In genomic region chr11:18278585-18279136, GRCm38 (mm10) we compare ENCODE assay signal across 9 mouse cellular contexts.
"Had no signal": no experiment of that assay in that cellular context is flagged by ENCODE, and none has a peak within 500 bp of the region (broad histone marks: within the 10 kb centered on the region; RNA-seq: fewer than 3 reads in every experiment).

No protein-coding gene starts in this region.

- ATAC-seq: inflammation-experienced regulatory T-cells, adult 6 months; liver, embryonic 12.5 days; midbrain, embryonic 13.5 days had no signal

- H3K4me3 ChIP-seq: left cerebral cortex, adult 2 months; limb, embryonic 15.5 days; liver, embryonic 12.5 days; midbrain, embryonic 13.5 days had no signal

- DNase-seq: kidney, adult 8-10 months; kidney, postnatal 25 days; right cerebral cortex, adult 18-20 months; thymus, postnatal 4 days had no signal

- H3K36me3 ChIP-seq: limb, embryonic 15.5 days; liver, embryonic 12.5 days; midbrain, embryonic 13.5 days had no signal

- H3K27me3 ChIP-seq: limb, embryonic 15.5 days; liver, embryonic 12.5 days; midbrain, embryonic 13.5 days had no signal

- H3K9me3 ChIP-seq: limb, embryonic 15.5 days; liver, embryonic 12.5 days; midbrain, embryonic 13.5 days had no signal

- H3K4me2 ChIP-seq: limb, embryonic 15.5 days; liver, embryonic 12.5 days; midbrain, embryonic 13.5 days had no signal

- H3K9ac ChIP-seq: limb, embryonic 15.5 days; liver, embryonic 12.5 days; midbrain, embryonic 13.5 days had no signal

- H3K27ac ChIP-seq: left cerebral cortex, adult 2 months; limb, embryonic 15.5 days; liver, embryonic 12.5 days; midbrain, embryonic 13.5 days had no signal

- H3K4me1 ChIP-seq: limb, embryonic 15.5 days; liver, embryonic 12.5 days; midbrain, embryonic 13.5 days had no signal
